Mouse (Mus musculus) stomach, postnatal 0 days (tissue): Measurements from ENCODE around the gene Lgals3bp. TPM values are rescaled to one million over a fixed set of nuclear protein-coding genes. Genes with fewer than 3 reads are reported as not detected.

Experiments used
- ATAC-seq: fragments of 200-750 bp; cut with Nextera tagmentation; 2 replicates; pipeline ENCODE4 v1.8.0; 2017; ENCODE audit not compliant: low FRiP score, low TSS enrichment
- DNase-seq: peaks from one replicate; pipeline ENCODE4 v3.0.0-alpha.2; 2016; ENCODE audit warnings: low spot score
- H3K27ac ChIP-seq: fragments of 300-500 bp; sonication (generic); replicated peaks from 2 replicates; pipeline ENCODE4 v1.5.1; 2014; ENCODE audit warnings: mild to moderate bottlenecking, control low read depth
- H3K27me3 ChIP-seq: fragments of 300-500 bp; sonication (generic); 2 replicates; pipeline ENCODE4 v1.6.1; 2014; ENCODE audit warnings: low read length; ENCODE audit not compliant: control insufficient read depth, insufficient read depth
- H3K36me3 ChIP-seq: fragments of 300-500 bp; sonication (generic); 2 replicates; pipeline ENCODE4 v1.6.1; 2014; ENCODE audit warnings: low read length, mixed read lengths; ENCODE audit not compliant: control insufficient read depth, insufficient read depth
- H3K4me1 ChIP-seq: fragments of 300-500 bp; sonication (generic); replicated peaks from 2 replicates; pipeline ENCODE4 v1.6.1; 2014; ENCODE audit warnings: antibody characterized with exemption; ENCODE audit not compliant: control insufficient read depth, insufficient read depth
- H3K4me2 ChIP-seq: fragments of 300-500 bp; sonication (generic); replicated peaks from 2 replicates; pipeline ENCODE4 v1.6.1; 2014; ENCODE audit warnings: low read depth, mild to moderate bottlenecking, control low read depth, moderate library complexity
- H3K4me3 ChIP-seq: fragments of 300-500 bp; sonication (generic); 2 replicates; pipeline ENCODE4 v1.5.1; 2014; ENCODE audit warnings: low read depth, low read length, control low read depth
- H3K9ac ChIP-seq: fragments of 300-500 bp; sonication (generic); 2 replicates; pipeline ENCODE4 v1.6.1; 2014; ENCODE audit warnings: mild to moderate bottlenecking, low read length, control low read depth, mixed read lengths
- H3K9me3 ChIP-seq: fragments of 300-500 bp; sonication (generic); 2 replicates; pipeline ENCODE4 v1.6.1; 2016; ENCODE audit warnings: low read length; ENCODE audit not compliant: control insufficient read depth
- CTCF ChIP-seq: IDR thresholded peaks from 2 replicates; pipeline ENCODE4 v1.5.1; 2016; ENCODE audit warnings: antibody characterized with exemption, low read depth, mild to moderate bottlenecking, moderate library complexity
- EP300 ChIP-seq: optimal IDR thresholded peaks from 2 replicates; pipeline ENCODE3; 2016; ENCODE audit warnings: antibody characterized with exemption
- WGBS: fragments of 180-500 bp; shearing (Covaris S2); extraction: QIAGEN DNeasy Blood & Tissue Kit; methylation state at CpG from one replicate; pipeline ENCODE4 v1.1.7; 2014; 5-methylcytosine and 5-hydroxymethylcytosine counted together
- polyA plus RNA-seq: library from polyadenylated mRNA; unstranded; fragments of >200 nt; fragmentation: Nextera tagmentation; extraction: Ambion mirVana; gene quantifications from 2 replicates; pipeline ENCODE4 v1.2.1, GENCODE M21; 2015

The Lgals3bp gene
- polyA plus RNA-seq, 1 experiment from 2014 or later, result 142 TPM

GRCm38 (mm10) chr11:118355205-118355604 is 46.7 kb downstream of the Lgals3bp start:
- Histone ChIP-seq H3K4me2 (peak overlapping the region; percentile 89), H3K9ac (peak overlapping the region; percentile 95), H3K4me3 (peak overlapping the region; percentile 80), H3K27me3 (no peaks in the 10 kb centered on the region), H3K4me1 (peaks cover 4% of the 10 kb centered on the region), H3K9me3 (no peaks in the 10 kb centered on the region), H3K36me3 (no peaks in the 10 kb centered on the region), H3K27ac (peak overlapping the region; percentile 94)
- WGBS, result 0% methylated on average over 24 of the region's 43 CpGs
- no peak for TF ChIP-seq EP300
- TF ChIP-seq CTCF, result peak; percentile 74
- peak; percentile 88 for DNase-seq
- ATAC-seq, result peak; percentile 91

- Histone ChIP-seq H3K4me3 (peak overlapping the region; percentile 80), H3K4me1 (peaks cover 3% of the 10 kb centered on the region), H3K36me3 (no peaks in the 10 kb centered on the region), H3K9ac (peak overlapping the region; percentile 95), H3K27me3 (no peaks in the 10 kb centered on the region), H3K9me3 (no peaks in the 10 kb centered on the region), H3K4me2 (peak overlapping the region; percentile 89), H3K27ac (peak overlapping the region; percentile 94)
- no peak for TF ChIP-seq CTCF
- no peak for TF ChIP-seq EP300
- ATAC-seq (peak; percentile 22; the same call in 1 of the 2 replicates), DNase-seq (peak; percentile 42)
- under 1% methylated on average over 42 of the region's 47 CpGs for WGBS
Measured at GRCm38 (mm10) chr11:118354636-118355191, 47.2 kb downstream of the Lgals3bp start.

GRCm38 (mm10) chr11:118349494-118349893 is 52.4 kb downstream of the Lgals3bp start:
- no peak for ATAC-seq
- Histone ChIP-seq H3K4me1 (peaks cover 4% of the 10 kb centered on the region), H3K27ac (no peak overlapping the region; the same call in 1 of the 2 replicates), H3K9me3 (no peaks in the 10 kb centered on the region), H3K36me3 (no peaks in the 10 kb centered on the region), H3K27me3 (no peaks in the 10 kb centered on the region), H3K4me3 (no peak overlapping the region), H3K4me2 (0 out of 2 replicates have a peak overlapping the region, but pooled peaks have one; percentile 0), H3K9ac (no peak overlapping the region)
- 67% methylated on average over 5 of the region's 5 CpGs for WGBS
- no peak for TF ChIP-seq CTCF
- TF ChIP-seq EP300, result no peak
- no peak for DNase-seq

- peaks cover 4% of the 10 kb centered on the region for H3K4me1 ChIP-seq
- WGBS, result 39% methylated on average over 5 of the region's 5 CpGs
- ATAC-seq, result peak; percentile 60; the same call in 1 of the 2 replicates
- TF ChIP-seq EP300 (no peak), CTCF (no peak)
- H3K27me3 ChIP-seq, result no peaks in the 10 kb centered on the region
- no peak overlapping the region for H3K4me3 ChIP-seq
- H3K4me2 ChIP-seq, result 0 out of 2 replicates have a peak overlapping the region, but pooled peaks have one; percentile 0
- H3K9ac ChIP-seq, result no peak overlapping the region
- peak overlapping the region; percentile 74 for H3K27ac ChIP-seq
- peak; percentile 58 for DNase-seq
- H3K36me3 ChIP-seq, result no peaks in the 10 kb centered on the region
- H3K9me3 ChIP-seq, result no peaks in the 10 kb centered on the region
Measured at GRCm38 (mm10) chr11:118348877-118349276, 53.0 kb downstream of the Lgals3bp start.

- TF ChIP-seq CTCF, result no peak
- TF ChIP-seq EP300, result no peak
- Histone ChIP-seq H3K27me3 (no peaks in the 10 kb centered on the region), H3K36me3 (no peaks in the 10 kb centered on the region), H3K4me2 (no peak overlapping the region), H3K4me1 (peaks cover 4% of the 10 kb centered on the region), H3K4me3 (no peak overlapping the region), H3K27ac (peak overlapping the region; percentile 74), H3K9ac (0 out of 2 replicates have a peak overlapping the region, but pooled peaks have one; percentile 13), H3K9me3 (no peaks in the 10 kb centered on the region)
- WGBS, result 41% methylated on average over 3 of the region's 3 CpGs
- no peak for ATAC-seq
- no peak for DNase-seq
Measured at GRCm38 (mm10) chr11:118348419-118348818, 53.5 kb downstream of the Lgals3bp start.

- Histone ChIP-seq H3K9me3 (no peaks in the 10 kb centered on the region), H3K9ac (no peak overlapping the region), H3K27me3 (no peaks in the 10 kb centered on the region), H3K4me3 (no peak overlapping the region), H3K27ac (no peak overlapping the region), H3K36me3 (no peaks in the 10 kb centered on the region), H3K4me2 (no peak overlapping the region), H3K4me1 (peaks cover 4% of the 10 kb centered on the region)
- ATAC-seq (no peak), DNase-seq (no peak)
- 60% methylated on average over 12 of the region's 12 CpGs for WGBS
- TF ChIP-seq CTCF (no peak), EP300 (no peak)
Measured at GRCm38 (mm10) chr11:118347911-118348310, 54.0 kb downstream of the Lgals3bp start.
